Mouse (Mus musculus) MEL-GATA-1-ER (cell line): Measurements from ENCODE around the gene Etv5.
"Not testable (repeated sequence)": the region's sequence is repeated elsewhere in the genome, so short reads cannot be mapped to it uniquely, and the experiment has no call there.

Experiments used
- DNase-seq: peaks from one replicate; pipeline ENCODE4 v3.0.0-alpha.2; 2012; ENCODE audit warnings: low read depth; ENCODE audit errors: extremely low read depth

Gene Etv5

DNA sequence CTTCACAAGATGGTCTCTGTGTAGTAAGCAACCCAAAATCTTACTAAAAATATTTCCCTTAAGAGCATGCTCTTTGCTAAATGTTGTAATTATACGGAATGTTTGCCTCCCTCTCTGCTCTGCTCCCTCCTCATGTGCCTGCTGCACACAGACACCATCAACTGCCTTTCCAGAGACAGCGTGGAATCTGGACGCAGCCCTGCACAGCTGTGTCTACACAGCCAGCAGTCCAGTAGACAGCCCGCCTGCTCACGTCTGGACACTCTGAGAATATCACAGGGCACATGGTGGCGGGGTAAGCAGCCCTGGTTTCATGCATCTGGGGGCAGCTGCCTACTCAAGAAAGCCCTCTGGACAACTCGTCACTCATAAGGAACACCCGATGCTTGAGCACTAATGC lies 43.1 kb downstream of the Etv5 start:
- DNase-seq = no peak

DNA sequence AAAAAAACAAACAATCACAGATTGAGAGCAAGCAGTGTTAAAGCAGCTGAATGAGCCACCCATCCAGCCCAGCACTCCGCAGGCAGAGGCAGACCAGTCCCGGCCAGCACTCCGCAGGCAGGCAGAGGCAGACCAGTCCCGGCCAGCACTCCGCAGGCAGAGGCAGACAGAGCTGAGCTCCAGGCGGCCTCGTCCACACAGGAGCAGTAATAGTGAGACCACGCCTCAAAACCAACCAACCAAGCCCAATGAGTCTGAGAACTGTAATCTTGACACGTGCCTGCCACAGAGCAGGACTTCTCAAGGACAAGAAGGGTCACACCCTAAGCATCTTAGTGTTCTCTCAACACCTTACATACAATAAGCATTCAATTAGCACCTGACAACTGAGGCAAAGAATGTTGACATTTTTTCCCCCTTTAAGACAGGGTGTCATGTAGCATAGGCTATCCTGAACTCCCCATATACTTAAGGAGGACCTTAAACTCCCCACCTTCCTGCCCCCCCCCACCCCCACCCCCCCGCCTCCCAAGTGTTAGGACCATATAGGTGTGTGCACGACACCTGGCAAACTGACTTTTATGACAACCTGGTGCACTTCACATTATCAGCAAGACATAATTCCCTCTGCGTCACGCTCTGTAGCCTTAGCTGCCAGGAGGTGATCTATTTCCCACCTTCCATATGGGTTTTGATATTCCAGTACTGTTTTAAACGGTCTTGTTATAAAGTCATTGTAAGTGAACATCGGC lies 44.2 kb downstream of the Etv5 start:
- DNase-seq = no peak

DNA sequence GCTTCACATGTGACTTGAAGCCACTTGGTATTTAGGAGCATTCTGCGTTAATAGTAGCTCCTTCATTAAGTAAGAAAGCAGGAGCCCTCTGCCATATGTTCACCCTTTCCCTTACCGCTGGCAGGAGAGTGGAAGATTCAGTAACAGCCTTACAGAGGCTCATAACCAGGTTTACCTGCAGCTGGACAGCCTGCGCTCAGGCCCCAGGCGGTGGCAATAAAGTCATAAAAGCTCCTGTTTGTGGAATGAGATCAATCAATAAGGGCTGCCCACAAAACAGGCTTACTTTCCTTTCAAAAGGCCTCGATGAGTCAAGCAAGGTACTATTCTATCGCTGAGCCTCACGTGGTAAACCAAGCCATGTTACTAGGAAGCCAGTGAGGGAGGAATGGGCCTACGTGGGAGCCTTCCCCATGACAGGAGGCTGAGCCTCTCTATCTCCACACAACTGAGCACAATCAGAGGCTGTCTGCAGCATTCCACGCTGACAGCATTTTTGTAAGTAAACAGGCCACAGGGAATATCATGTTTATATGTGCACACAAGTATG lies 49.1 kb downstream of the Etv5 start:
- no peak for DNase-seq

DNA sequence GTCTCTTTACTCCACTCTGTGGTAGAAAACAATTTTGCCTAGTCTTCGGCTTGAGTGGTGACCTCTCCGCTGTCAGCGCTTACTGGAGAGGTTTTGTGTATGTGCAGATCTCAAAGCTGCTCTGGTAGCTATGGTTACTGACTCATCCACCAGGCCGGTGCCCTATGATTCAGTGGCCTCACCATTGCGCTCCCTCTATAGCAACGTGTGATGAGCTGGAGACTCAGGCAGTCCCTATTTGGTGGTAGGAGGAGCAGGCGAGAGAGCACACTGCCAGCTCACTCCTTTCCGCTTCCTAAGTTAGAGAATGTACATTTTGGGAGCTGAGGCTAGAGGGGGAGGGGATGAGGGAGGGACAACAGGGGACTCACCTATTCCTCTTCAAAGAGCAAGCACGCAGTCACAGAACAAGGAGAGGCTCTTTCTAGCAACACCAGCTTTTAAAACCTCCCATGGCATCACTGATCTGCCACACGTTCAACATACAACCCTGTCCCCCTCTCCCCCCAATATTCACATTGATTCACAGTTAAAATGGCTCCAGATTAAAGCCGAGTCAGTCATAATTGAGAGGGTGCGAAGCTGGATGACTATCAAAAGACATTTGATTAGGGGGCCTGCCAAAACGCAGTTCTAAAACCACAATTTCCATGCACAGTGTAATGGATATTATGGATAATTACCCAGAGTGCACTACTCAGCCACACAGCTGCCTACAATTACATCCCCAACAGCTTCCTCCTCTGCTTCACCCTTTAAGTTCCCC lies 50.2 kb downstream of the Etv5 start:
- no peak for DNase-seq

DNA sequence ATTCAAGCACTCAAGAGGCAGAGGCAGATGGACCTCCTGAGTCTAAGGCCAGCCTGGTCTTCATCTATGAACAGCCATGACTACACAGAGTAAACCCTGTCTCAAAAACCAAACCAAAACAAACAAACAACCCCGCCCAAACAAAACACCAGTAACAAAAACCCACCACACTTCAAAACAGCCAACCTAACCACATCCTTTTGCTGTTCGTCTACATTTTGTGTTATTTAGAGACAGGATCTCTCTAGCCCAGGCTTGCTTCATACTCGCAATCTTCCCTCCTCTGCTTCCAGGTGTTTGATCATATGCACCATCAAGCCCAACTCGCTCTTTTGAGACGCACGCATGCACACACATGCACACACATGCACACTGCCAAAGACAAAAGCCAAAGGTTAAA lies 51.8 kb downstream of the Etv5 start:
- no peak for DNase-seq

DNA sequence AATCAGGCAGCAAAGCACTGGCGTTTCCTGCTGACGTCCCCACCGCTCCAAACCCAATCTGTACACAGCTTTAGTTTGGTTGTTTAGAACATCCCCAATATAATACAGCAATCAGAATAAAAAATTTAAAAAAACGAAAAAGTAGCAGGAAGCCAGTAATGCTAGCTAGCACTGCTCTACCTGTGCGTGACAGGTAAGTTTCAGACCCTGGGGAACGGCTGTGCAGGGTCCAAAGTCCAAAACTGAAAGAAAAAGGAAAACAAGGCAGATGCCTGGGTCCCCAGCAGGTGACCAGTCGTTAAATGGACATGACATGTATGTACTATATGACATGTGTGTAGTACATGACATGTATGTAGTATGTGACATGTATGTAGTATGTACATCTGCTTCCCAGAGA lies 57.5 kb downstream of the Etv5 start:
- not testable (repeated sequence) for DNase-seq

DNA sequence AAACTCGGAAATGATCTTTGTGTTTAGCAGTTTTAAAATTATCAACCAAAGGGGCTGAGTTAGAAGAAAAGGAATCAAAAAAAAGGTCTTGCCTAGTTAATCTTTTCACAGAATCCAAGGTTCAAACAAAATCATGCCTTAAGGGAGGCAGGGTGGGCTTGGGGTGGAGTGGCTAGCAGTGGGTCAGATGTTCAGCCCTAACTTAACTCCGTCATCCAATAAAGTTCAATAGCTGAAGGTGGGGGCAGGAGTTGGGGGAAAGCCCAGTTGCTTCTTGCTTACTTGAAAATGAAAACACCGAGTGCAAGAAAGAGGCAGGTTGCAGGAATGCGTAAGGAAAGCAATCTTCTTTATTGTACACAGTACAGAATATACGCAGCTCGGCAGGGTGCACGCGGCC lies 58.5 kb downstream of the Etv5 start:
- no peak for DNase-seq

DNA sequence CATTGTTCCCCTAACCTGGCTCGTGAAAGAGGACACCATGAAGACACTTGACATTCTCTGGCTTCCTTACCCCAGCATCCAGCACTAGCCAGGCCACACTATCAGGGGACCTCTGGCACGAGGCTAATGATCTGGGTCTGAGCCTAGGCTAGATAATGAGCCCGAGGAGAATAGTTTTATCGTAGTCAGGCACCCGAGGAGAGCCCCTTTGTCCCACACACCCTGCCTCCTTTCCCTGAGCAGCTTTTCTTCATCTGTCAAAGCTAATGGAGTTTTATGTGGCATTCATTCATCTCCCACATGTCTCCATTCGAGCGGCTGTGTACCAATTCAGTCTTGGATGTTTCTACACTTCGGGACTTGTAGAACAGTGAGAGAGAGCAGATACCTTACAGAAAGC lies 59.5 kb downstream of the Etv5 start:
- DNase-seq = no peak

DNA sequence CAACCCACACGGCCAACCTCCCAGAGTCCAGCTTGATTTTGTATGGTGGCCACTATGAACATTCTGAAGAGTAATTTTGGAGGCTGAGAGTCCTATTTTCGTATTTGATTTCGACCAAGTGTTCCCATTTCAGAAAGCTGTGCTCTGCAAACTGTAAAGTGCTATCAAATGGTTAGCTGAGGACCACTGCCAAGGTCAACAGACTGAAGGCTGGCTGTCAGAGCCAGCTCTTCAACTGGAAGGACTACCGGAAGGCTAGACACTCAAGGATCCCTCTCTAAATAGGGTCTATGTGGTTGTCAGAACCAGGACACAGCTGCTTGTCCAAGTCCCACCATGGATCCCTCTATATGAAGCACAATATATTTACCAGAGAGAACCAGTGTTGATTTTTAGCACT lies 60.2 kb downstream of the Etv5 start:
- DNase-seq = no peak

DNA sequence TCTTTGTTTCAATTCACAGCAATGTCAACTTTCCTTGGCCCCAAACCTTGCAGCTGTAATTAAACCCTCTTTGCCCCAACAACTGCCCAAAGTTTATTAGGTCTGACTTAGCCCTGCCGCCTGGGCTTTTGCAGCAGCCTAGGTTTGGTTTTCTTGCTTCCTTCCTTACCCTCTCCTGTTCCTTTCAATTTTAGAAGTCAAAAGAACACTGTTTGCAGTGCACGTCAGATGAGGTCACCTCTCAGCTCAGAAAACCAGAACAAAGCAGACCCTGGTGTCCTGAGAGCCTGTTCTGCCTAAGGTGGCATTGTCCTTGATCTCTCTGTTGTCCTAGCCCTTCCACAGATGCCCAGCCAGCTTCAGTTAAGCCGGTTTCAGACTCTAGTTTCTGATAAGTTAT lies 61.8 kb downstream of the Etv5 start:
- no peak for DNase-seq

DNA sequence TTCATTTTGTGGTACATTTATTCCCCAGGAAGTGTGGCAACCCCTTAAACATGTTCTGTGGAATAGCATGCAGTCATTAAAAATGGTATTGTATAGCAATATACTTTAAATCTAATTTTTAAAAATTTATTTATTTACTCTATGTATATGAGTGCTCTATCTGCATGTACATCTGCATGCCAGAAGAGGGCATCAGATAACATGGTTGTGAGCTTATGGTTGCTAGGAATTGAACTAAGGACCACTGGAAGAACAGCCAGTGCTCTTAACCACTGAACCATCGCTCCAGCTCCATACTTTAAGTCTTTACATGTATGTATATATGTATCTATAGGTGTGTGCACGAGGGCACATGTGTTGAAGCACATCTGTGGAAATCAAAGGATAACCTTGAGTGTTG lies 64.6 kb downstream of the Etv5 start:
- no peak for DNase-seq

DNA sequence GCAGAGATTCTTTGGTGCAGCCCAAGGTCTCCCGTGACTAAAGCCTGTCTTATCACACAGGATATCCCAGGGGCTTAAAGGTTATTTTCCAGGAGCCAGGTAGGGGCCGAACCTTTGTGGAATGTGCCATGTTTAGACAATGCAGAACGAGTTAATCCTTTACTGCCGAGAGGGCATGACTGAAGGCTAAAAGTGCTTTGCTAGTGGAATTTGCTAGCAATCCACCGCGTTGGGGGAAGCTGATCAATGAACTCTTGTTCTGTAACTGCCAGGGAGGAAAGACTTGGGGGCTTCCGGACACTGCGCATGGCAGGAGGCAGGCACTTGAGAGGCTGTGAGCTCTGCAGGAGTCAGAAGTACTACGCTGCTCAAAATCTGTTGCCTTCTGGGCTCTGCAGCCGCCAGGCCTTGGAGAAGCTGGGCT lies 66.8 kb downstream of the Etv5 start:
- DNase-seq = no peak

DNA sequence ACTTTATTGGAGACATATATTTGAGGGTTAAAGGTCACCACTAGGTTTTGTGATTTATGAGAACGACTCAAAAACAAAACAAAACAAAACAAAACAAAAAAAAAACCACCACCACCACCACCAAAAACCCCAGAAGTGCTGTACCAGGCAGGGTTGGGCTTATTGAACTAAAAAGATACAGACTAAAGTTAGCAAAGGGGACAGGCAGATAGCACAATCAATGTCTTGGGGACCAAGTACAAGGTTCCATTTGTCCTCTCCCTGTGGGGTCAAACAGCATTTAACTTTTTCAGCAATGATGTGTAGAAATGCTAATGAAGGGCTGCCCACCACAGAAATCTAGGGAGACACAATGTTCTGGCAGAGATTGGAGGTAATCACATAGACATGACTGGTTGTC lies 67.3 kb downstream of the Etv5 start:
- DNase-seq = no peak

DNA sequence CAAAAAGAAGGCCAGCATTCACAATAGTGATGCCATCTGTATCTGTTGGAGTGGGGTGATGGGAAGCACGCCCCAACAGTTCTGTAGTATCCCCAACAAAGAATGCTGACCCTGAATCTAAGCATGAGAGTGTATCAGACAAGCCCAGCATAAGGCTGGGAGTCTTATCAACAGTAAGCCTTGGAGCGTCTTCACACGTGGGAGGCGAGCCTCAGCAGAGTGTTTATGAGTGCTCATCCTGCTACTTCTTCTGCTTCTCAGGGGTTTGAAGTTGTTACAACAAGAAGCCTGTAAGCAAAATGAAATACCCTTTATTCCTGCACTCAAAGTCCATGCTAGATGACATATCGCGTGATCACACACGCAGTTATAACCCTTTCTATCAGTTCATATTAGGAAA lies 72.4 kb downstream of the Etv5 start:
- no peak for DNase-seq

DNA sequence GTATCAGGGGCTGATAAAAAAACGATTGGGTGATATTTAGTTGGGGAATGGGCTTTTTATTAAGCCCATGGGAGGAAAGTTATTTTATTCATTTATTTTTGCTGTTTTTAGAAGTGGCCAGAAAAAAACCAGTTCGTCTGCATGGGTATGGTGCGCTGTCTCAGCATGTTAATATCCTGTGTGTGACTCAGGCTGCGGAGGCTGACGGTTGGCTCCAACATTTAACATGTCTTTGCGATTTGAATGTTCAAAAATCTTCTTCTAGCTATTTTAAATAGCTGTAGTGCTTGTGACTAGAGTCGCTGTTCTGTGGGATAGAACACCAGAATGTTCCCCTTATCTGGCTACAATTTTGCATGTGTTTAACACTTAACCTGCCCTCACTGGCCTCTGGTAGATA lies 73.5 kb downstream of the Etv5 start:
- no peak for DNase-seq

DNA sequence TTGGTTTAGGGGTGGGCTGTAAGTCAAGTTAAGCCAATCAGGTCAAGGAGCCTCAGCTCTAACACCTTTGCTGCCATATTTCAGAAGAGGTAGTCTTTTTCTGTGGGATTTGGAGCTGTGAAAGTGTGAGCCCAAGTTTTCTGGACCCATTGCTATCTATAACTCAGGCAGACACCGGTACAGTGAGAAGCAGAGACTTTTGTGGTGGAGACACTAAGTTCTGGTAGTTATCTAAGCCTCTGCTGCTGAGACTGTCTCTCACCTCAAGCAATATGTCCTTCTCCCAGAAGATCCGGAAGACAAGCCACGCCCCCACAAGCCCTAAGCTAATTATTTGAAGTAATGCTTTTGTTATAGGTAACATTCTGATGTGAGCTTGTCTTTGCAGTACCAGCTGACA lies 73.9 kb downstream of the Etv5 start:
- no peak for DNase-seq

DNA sequence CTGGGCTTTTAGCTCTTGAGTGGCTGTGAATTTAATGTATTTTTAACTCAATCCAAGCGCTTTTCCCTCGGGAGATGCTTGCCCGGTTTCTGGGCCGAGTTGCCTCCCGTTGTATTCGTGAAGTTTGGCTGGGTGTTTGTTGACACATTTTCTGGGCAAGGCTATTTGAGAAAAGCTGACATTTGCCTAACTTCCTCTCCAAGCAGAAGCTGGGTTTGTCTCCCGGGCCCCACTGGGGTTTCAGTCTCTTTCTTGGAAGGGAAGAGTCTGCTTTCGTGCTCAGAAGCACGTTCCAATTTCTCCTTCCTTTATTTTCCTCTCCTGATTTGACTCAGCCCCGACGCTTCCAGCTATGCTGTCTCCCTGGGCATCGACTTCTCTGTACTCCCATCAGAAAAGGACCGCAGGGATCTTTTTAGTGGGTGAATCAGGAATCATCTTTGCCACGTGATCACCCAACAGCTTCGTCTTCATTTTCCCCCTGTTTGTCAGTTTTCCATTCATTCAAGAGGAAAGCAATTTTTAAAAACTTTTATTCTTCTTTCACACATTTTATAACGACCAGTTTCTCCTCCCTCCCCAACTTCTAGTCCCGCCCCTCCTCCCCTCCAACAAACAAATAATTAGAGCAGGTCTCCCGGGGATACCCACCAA lies 80.7 kb downstream of the Etv5 start:
- no peak for DNase-seq

DNA sequence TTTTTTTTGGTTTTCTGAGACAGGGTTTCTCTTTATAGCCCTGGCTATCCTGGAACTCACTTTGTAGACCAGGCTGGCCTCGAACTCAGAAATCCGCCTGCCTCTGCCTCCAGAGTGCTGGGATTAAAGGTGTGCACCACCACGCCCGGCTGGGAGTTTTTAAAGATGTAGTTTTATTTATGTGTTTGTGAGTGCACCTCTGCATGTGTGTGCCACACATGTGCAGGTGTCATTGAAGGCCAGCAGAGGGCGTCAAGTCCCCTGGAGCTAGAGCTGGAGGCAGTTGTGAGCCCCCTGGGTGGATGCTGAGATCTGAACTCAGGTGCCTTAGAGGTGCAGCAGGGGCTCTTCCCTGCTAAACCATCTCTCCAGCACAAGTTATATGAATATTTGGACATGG lies 85.3 kb downstream of the Etv5 start:
- DNase-seq = not testable (repeated sequence)

DNA sequence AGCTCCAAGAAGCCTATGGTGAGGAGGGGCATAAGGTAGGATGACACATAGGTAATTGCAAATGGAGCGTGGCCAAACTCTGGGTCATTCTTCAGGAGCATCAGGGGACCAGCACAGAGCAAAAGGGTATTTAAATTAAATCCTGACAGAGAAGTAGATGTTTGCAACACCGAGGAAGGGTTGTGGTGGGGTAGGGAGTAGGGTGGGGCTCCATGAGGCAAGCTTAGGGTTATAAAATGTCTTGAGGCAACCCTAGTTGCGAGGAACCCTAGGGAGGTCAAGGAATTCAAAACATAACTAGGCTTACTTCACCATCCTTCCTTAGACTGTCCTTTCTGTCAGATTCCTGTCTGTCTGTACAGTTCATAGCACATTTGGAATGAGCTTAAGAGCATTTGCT lies 85.9 kb downstream of the Etv5 start:
- no peak for DNase-seq

DNA sequence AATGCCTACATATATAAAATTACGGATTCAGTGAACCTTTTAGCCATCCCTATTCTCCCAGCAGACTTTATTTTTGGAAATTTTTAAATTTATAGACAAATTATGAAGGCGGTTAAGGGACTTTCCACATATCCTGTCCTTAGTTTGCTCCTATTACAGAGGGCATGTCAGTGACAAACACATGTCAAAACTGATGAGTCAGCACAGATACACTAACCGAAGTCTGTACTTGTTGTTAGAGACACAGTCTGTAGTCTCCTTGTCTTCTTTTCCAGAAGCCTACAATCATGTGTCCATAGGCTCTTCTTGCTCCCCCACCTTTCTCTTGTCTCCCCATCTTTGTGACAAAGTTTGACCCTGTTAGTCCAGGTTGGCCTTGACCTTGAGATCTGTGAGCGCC lies 88.3 kb downstream of the Etv5 start:
- DNase-seq = no peak

DNA sequence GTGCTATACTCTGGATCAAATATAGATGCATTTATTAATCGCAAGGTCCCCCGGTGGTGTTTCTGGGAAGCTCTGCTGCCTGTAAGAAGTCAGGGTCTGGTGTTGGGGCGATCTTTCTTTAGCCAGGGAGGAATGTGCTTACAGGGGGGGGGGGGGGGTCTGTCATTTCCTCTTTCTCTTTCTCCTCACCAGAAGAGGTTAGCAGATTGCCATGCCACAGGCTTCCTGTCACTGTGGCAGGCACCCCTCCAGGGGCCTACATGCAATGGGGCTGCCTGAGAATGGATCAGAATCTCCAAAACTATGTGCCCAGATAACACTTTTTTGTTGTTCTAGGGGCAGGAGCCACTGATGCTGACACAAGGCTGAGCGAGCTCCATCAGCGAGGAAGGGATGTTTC lies 89.7 kb downstream of the Etv5 start:
- DNase-seq = no peak
